Mouse (Mus musculus) urinary bladder, adult 18-20 months (tissue): ENCODE data around the gene Gulp1.

Source experiments
- DNase-seq, 2 experiments: peaks; one replicate each; pipeline ENCODE4 v3.0.0; 2022; ENCODE audit warnings: low spot score in 2 of 2, mixed read lengths in 2 of 2

Gulp1 gene

GRCm38 (mm10) chr1:44720785-44721410, 169.6 kb downstream of the Gulp1 start:
- DNase-seq = no peak

- no peak for DNase-seq
Measured at GRCm38 (mm10) chr1:44741256-44741655, 189.9 kb downstream of the Gulp1 start.

GRCm38 (mm10) chr1:44745711-44746110, 194.4 kb downstream of the Gulp1 start:
- DNase-seq = peak in 1 of 2 experiments; percentile 11

GRCm38 (mm10) chr1:44750731-44751730, 199.7 kb downstream of the Gulp1 start:
- no peak for DNase-seq

GRCm38 (mm10) chr1:44778251-44778650, 226.9 kb downstream of the Gulp1 start:
- no peak for DNase-seq

GRCm38 (mm10) chr1:44803594-44804372, 252.5 kb downstream of the Gulp1 start:
- DNase-seq = peak in 1 of 2 experiments; percentile 17

- no peak for DNase-seq
Measured at GRCm38 (mm10) chr1:44806368-44806767, 255.1 kb downstream of the Gulp1 start.

- no peak for DNase-seq
Measured at GRCm38 (mm10) chr1:44810336-44810735, 259.0 kb downstream of the Gulp1 start.

- DNase-seq = no peak
Measured at GRCm38 (mm10) chr1:44833934-44834333, 282.6 kb downstream of the Gulp1 start.
